Mouse (Mus musculus) kidney, postnatal 0 days (tissue): Measurements from ENCODE around the gene Uck2. TPM values are rescaled to one million over a fixed set of nuclear protein-coding genes. Genes with fewer than 3 reads are reported as not detected.

Source experiments
- ATAC-seq: fragments of 200-750 bp; cut with Nextera tagmentation; replicated peaks from 2 replicates; pipeline ENCODE4 v1.8.0; 2017; ENCODE audit warnings: low read depth, moderate number of reproducible peaks, moderate TSS enrichment, moderate library complexity; ENCODE audit not compliant: low FRiP score
- DNase-seq: peaks from one replicate; pipeline ENCODE4 v3.0.0-alpha.2; 2016; ENCODE audit warnings: low spot score
- H3K27ac ChIP-seq: fragments of 300-500 bp; sonication (generic); 2 replicates; pipeline ENCODE4 v1.5.1; 2014; ENCODE audit warnings: mild to moderate bottlenecking
- H3K27me3 ChIP-seq: fragments of 300-500 bp; sonication (generic); 2 replicates; pipeline ENCODE4 v1.6.1; 2014; ENCODE audit warnings: low read length, mixed read lengths; ENCODE audit not compliant: insufficient read depth
- H3K36me3 ChIP-seq: fragments of 300-500 bp; sonication (generic); 2 replicates; pipeline ENCODE4 v1.6.1; 2014; ENCODE audit warnings: low read length, mixed read lengths; ENCODE audit not compliant: insufficient read depth
- H3K4me1 ChIP-seq: fragments of 300-500 bp; sonication (generic); replicated peaks from 2 replicates; pipeline ENCODE4 v1.6.1; 2014; ENCODE audit warnings: antibody characterized with exemption, low read length, mixed read lengths; ENCODE audit not compliant: insufficient read depth
- H3K4me2 ChIP-seq: fragments of 300-500 bp; sonication (generic); 2 replicates; pipeline ENCODE4 v1.6.1; 2014; ENCODE audit warnings: mild to moderate bottlenecking, low read length, moderate library complexity, mixed read lengths
- H3K4me3 ChIP-seq: fragments of 300-500 bp; sonication (generic); replicated peaks from 2 replicates; pipeline ENCODE4 v1.5.1; 2014; ENCODE audit warnings: low read depth, low read length
- H3K9ac ChIP-seq: fragments of 300-500 bp; sonication (generic); 2 replicates; pipeline ENCODE4 v1.6.1; 2014; ENCODE audit warnings: low read depth, low read length
- H3K9me3 ChIP-seq: fragments of 300-500 bp; sonication (generic); replicated peaks from 2 replicates; pipeline ENCODE4 v1.6.1; 2016; ENCODE audit warnings: low read length, inconsistent platforms, mixed read lengths
- CTCF ChIP-seq: IDR thresholded peaks from 2 replicates; pipeline ENCODE4 v1.5.1; 2016; ENCODE audit warnings: antibody characterized with exemption, low read depth, mild to moderate bottlenecking, moderate library complexity
- WGBS: fragments of 180-500 bp; shearing (Covaris S2); extraction: QIAGEN DNeasy Blood & Tissue Kit; methylation state at CpG from one replicate; pipeline ENCODE4 v1.1.7; 2014; 5-methylcytosine and 5-hydroxymethylcytosine counted together
- polyA plus RNA-seq: library from polyadenylated mRNA; unstranded; fragments of >200 nt; fragmentation: Nextera tagmentation; extraction: Ambion mirVana; gene quantifications from 2 replicates; pipeline ENCODE4 v1.2.1, GENCODE M21; 2015

The Uck2 gene
- polyA plus RNA-seq, 1 experiment from 2014 or later: 51.0 TPM

- H3K4me1 ChIP-seq: 0 out of 2 replicates have a peak, but pooled peaks cover 7% of the 10 kb centered on the region
- no peak overlapping the region for H3K4me3 ChIP-seq
- no peaks in the 10 kb centered on the region for H3K36me3 ChIP-seq
- 69% methylated on average over 8 of the region's 8 CpGs for WGBS
- ATAC-seq: no peak
- H3K27me3 ChIP-seq: no peaks in the 10 kb centered on the region
- DNase-seq: no peak
- no peak overlapping the region for H3K4me2 ChIP-seq
- H3K27ac ChIP-seq: no peak overlapping the region
- H3K9me3 ChIP-seq: no peaks in the 10 kb centered on the region
- TF ChIP-seq CTCF: no peak
- H3K9ac ChIP-seq: no peak overlapping the region
These were observed 6.5 kb upstream of the Uck2 start for GRCm38 (mm10) chr1:167291610-167292009.

- WGBS: 41% methylated on average over 6 of the region's 6 CpGs
- H3K4me2 ChIP-seq: no peak overlapping the region
These were observed 5.1 kb upstream of the Uck2 start for GRCm38 (mm10) chr1:167290263-167290592.

GRCm38 (mm10) chr1:167289567-167290262 is 4.6 kb upstream of the Uck2 start:
- Histone ChIP-seq H3K27me3 (no peaks in the 10 kb centered on the region), H3K4me1 (peaks cover 12% of the 10 kb centered on the region; the same call in 1 of the 2 replicates), H3K27ac (no peak overlapping the region), H3K36me3 (no peaks in the 10 kb centered on the region), H3K4me3 (no peak overlapping the region), H3K4me2 (no peak overlapping the region), H3K9ac (no peak overlapping the region), H3K9me3 (no peaks in the 10 kb centered on the region)
- WGBS: 11% methylated on average over 11 of the region's 11 CpGs
- no peak; the same call in 1 of the 2 replicates for ATAC-seq
- peak; percentile 71 for DNase-seq
- TF ChIP-seq CTCF: 0 out of 2 replicates have a peak, but pooled peaks have one; percentile 8

More at GRCm38 (mm10) chr1:167290263-167290592, 5.1 kb upstream of the Uck2 start:
- no peak for TF ChIP-seq CTCF
- Histone ChIP-seq H3K27ac (no peak overlapping the region), H3K27me3 (no peaks in the 10 kb centered on the region), H3K4me3 (no peak overlapping the region), H3K9ac (no peak overlapping the region), H3K36me3 (no peaks in the 10 kb centered on the region), H3K9me3 (no peaks in the 10 kb centered on the region), H3K4me1 (peaks cover 10% of the 10 kb centered on the region; the same call in 1 of the 2 replicates)
- no peak for DNase-seq
- ATAC-seq: no peak; the same call in 1 of the 2 replicates

- ATAC-seq (no peak), DNase-seq (no peak)
- TF ChIP-seq CTCF: no peak
- H3K4me3 ChIP-seq: no peak overlapping the region
- no peaks in the 10 kb centered on the region for H3K36me3 ChIP-seq
- no peak overlapping the region for H3K9ac ChIP-seq
- no peaks in the 10 kb centered on the region for H3K9me3 ChIP-seq
- 48% methylated on average over 11 of the region's 11 CpGs for WGBS
- H3K4me1 ChIP-seq: peaks cover 12% of the 10 kb centered on the region; the same call in 1 of the 2 replicates
- no peak overlapping the region for H3K27ac ChIP-seq
- H3K27me3 ChIP-seq: no peaks in the 10 kb centered on the region
- H3K4me2 ChIP-seq: no peak overlapping the region
These were observed 3.8 kb upstream of the Uck2 start for GRCm38 (mm10) chr1:167288665-167289538.

- Histone ChIP-seq H3K27ac (no peak overlapping the region), H3K4me3 (no peak overlapping the region), H3K9me3 (no peaks in the 10 kb centered on the region), H3K9ac (no peak overlapping the region), H3K4me1 (peaks cover 12% of the 10 kb centered on the region; the same call in 1 of the 2 replicates), H3K36me3 (no peaks in the 10 kb centered on the region), H3K4me2 (no peak overlapping the region), H3K27me3 (no peaks in the 10 kb centered on the region)
- ATAC-seq (no peak), DNase-seq (no peak)
- TF ChIP-seq CTCF: no peak
- 70% methylated on average over 5 of the region's 5 CpGs for WGBS
These were observed 2.0 kb upstream of the Uck2 start for GRCm38 (mm10) chr1:167287156-167287555.

GRCm38 (mm10) chr1:167285356-167285755 is 236 bp upstream of the Uck2 start:
- TF ChIP-seq CTCF: no peak
- H3K4me3 ChIP-seq: peak overlapping the region; percentile 75
- ATAC-seq (no peak), DNase-seq (no peak)
- no peaks in the 10 kb centered on the region for H3K36me3 ChIP-seq
- H3K27ac ChIP-seq: peak overlapping the region; percentile 96; the same call in 1 of the 2 replicates
- H3K9me3 ChIP-seq: no peaks in the 10 kb centered on the region
- H3K4me2 ChIP-seq: peak overlapping the region; percentile 95
- under 1% methylated on average over 8 of the region's 8 CpGs for WGBS
- H3K4me1 ChIP-seq: peaks cover 12% of the 10 kb centered on the region; the same call in 1 of the 2 replicates
- H3K9ac ChIP-seq: peak overlapping the region; percentile 84
- no peaks in the 10 kb centered on the region for H3K27me3 ChIP-seq
